Mouse (Mus musculus): ENCODE data around the gene Lrrtm1. TPM values are rescaled to one million over a fixed set of nuclear protein-coding genes. Genes with fewer than 3 reads are reported as not detected.

Gene Lrrtm1
- not detected for polyA plus RNA-seq (2014; fragmentation: Illumina TruSeq; extraction: RNeasy Lipid Tissue Mini Kit (QIAGEN cat#74804); ENCODE audit: low replicate concordance)

GRCm38 (mm10) chr6:77242601-77243406 lies at the start of gene Lrrtm1:
Lrrtm1 (plus strand) TSS chr6:77242689.

